Mouse (Mus musculus) heart, postnatal 4 days (tissue): Measurements from ENCODE around the gene Acsl1. TPM values are rescaled to one million over a fixed set of nuclear protein-coding genes. Genes with fewer than 3 reads are reported as not detected.

Source experiments
- DNase-seq: peaks from one replicate; pipeline ENCODE4 v3.0.0; 2021
- total RNA-seq, 2 experiments: library from RNA; stranded (reverse); gene quantifications; 2 replicates each; pipeline ENCODE4 v1.2.3; 2021

Acsl1 gene
- total RNA-seq, result 100 to 1,000 TPM; 639 to 652 TPM

DNA sequence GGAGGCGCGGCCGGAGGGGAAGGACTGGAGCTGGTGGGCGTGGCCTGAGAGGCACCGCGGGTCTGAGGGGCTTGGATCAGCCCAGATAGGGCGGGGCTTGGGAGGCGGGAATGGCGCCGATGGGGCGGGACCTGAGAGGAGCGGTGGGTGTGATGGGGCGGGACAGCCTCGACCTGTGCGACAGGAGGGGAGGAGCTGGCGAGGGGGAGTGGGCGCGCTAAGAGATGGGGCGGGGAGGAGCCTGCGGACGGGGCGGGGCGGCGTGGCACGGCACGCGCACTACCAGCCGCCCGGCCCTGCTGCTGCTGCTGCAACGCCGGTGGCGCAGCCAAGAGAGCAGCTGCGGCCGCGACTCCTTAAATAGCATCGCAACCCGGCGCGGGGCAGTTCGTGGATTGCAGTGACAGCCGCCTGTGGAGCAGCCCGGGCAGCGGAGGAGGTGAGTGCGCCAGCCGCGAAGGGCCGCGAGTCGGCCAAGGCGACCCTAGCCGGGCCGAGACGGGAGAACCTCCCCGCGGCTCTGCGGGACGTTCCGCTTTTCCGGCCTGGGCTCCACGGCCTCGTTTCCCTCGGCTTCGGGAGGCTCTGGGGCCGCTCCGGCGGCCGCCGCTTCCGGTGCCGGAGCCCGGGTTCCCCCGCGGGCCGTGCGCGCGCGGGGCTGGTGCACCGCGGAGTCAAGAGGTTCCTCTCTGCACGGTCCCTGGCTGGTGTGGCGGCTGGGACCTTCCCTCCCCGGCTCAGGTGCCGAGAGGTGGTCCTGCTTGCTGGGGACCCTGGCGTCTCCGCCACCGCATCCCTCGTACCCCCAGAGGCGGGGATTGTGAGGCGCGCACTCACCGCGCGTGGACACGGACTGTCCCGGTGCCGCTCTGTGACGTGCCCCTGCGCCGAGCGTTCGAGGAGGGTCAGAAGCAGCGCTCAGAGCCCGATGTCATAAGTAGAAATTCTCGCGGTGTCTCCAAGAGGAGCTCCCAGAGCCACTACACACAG lies at the start of gene Acsl1:
TSS of gene Acsl1 (plus strand) at position 246 of the 990 bp plus-strand sequence.
- DNase-seq, result peak; percentile 100

DNA sequence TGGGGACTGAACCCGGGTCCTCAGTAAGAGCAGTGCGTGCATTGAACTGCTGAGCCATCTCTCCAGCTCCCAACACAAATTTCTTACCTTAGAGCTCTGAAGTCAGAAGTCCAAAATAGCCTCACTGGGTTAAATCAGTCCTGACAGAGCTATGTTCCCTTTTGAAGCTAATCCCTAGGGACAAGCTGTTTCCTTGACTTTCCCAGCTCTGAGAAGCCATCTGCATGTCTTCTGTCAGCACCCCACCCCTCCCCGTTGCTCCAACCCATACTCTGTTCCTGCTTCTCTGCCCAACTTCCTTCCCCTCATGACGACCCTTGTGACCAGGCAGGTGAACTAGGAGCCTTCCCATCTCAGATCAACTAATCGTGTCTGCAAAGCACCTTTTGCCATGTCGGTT lies 49.3 kb upstream of the Acsl1 start:
- DNase-seq, result peak; percentile 30

DNA sequence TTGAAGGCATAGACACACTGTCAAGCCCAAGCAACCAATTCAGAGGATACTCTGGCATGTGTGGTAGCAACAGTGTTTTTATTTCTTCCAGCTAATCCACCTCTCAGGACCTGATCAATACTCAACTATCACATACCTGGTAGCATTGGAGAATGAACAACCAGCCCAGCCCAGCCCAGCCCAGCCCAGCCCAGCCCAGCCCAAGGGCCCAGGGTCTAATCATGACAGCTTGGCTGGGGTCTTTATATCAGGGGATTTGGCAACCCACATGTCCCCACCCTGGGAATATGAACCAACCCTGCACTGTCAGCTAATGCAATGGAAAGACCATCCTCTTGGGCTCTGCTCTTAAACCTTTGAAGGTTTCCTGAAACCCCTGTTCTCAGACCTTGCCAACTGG lies 42.9 kb upstream of the Acsl1 start:
- DNase-seq, result no peak

DNA sequence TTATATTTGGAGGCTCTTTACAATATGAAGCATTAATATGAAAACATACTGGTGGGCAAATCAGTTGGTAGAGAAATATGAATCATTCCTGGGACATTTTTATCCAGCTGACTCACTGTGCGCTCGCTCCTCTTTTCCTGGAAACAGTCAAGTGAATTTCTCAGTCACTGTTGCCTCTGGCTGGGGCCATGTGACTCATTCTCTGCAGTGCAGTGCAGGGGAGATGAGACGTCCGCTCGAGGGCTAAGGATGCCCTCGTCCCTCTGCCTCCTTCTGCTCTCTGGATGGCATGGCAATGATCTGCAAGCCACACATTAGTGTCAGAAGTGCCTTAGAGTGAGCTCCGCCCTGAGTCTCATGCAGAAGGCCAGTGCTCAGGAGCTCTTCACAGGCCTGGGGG lies 41.0 kb upstream of the Acsl1 start:
- DNase-seq, result no peak

DNA sequence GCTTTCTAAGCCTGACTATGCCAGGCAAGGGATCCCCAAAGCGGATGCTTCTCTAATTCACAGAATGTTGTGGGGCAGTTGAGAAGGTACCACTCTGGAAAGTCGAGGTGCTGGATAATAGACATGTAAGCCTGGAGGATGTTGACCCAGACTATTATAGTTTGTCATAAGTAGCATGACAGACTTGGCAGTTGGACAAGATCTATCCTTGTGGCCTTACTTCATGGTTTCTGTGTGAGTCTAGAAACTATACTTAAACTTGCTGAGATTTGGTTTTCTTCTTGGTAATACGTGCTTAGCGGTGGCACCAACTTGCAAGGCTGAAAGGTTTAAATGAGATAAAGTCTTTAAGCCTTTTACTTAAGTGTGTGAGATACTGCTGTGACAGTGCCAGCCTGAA lies 38.9 kb upstream of the Acsl1 start:
- no peak for DNase-seq

DNA sequence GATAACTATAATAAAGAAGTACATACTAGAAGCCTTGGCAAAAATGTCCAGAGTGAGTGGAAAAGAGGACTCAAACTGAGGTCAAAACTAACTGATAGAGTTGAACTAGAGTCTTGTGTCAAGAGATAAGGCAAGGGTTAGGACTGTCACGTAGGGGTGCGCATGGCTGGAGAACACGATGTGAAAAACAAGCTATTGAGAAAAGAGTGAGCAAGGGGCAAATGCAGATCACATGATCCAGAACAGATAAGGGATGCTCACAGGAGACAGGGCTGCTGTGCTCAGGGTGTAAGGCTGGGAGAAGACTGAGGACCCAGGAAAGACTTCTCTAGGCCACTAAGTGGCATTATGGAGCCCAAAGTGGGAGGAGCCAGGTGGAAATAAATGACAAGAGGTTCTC lies 38.3 kb upstream of the Acsl1 start:
- no peak for DNase-seq

DNA sequence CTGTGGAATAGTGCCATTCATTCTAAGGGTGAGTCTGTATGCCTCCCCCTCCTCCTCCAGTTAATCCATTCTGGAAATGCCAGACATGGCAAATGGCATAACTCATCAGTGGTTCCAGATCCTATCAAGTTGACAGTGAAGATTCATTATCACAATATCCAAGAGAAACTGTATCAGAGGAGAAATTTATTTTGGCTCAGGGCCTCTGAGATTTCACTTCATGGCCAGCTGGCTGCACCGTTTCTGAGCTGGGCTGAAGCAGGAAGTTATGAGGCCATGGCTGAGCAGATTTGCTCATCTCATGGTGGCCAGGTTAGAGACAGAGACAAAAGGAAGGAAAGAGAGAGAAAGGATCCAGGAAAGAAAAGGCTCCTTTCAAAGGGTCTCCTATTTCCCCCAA lies 37.2 kb upstream of the Acsl1 start:
- no peak for DNase-seq

DNA sequence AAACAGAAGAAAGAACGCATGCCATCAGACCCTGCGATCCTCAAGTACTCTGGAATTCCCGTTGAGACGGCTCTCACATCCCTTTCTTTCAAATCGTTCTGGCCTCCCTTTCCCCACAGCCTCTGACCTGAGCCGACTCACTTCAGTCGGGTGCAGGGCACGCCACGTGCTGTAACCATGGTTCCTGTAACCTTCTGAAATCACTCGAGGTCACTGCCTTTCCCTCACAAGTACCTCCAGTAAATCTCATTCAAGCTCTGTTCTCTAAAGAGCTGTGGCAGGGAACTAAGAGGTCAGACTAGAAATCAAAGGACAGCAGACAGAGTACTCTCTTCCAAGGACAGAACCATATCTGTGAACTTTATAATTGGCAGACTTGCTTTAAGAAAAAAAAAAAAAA lies 32.3 kb upstream of the Acsl1 start:
- no peak for DNase-seq

DNA sequence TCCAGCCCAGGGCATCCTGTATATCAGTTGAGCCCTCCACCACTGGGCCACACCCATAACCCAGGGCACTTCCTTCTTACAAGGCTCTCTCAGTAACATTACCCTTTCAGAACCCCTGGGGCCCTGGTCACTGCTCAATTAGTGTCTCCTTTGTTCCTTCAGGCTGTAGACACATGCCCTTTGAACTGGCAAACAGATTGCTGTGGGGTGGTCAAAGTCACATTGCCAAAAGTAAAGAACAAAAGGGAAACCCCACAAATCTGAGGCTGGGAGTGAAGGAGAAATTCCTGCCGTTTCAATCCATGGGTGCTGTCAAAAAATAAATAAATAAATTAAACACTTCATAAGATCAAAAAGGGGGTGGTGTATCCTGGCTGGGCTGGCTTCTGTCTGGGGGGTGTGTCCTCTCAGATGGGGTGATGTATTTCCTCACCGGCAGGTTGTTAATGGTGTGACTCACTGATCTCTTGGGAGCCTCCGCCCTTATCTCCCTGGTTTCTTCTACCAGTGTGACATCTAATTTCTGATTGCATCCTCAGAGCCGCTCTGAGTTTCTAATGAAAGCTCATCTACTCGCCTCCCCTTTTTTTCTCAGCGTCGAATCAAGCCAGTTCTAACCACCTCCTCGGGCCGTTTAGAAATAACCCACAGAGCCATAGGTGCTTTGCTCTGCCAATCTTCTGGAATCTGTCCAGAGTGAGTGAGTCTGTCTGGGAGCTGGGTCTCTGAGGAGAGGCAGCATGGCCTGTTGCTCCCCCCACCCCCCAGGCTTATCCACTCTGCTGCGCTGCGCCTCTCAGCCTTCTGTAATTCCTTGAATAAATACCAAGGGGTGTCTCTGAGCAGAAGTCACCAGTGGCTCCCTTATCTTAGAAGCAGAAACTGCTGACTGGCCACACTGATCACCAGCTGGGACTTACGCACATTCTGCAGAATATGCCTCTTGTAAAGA lies 24.6 kb upstream of the Acsl1 start:
- no peak for DNase-seq

DNA sequence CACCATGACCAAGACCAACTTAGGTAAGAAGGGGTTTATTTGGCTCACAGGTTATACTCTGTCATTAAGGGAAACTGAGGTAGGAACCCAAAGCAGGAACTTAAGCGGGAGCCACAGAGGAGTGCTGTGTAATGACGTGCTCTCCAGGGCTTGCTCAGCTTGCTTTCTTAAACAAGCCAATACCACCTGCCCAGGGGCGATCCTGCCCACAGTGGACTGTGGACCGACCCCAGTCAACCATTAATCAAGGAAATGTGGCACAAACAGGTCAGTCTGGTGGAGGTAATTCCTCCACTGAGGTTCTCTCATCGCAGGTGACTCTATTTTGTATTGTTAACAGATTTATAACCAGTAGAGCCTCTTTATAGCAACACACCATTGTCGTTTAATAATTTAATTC lies 23.5 kb upstream of the Acsl1 start:
- DNase-seq, result no peak

DNA sequence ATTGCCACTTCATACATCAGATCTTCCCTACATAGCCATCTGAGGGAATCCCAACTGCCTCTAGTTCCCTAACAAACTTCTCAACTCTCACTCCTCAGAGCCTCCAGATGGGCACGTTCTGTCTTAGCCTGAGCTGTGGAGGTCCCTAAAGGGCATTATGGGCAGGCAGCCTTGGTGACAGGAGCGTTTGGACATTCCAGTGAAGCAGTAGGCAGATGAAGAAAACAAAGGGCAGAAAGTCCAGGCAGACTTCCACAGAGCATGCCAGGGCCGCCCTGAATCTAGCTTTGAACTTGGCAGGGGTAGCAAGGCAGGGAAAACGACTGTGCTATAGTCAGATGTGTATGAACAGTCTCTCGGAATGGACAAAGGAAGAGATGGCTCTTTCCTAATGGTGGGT lies 22.2 kb upstream of the Acsl1 start:
- no peak for DNase-seq

DNA sequence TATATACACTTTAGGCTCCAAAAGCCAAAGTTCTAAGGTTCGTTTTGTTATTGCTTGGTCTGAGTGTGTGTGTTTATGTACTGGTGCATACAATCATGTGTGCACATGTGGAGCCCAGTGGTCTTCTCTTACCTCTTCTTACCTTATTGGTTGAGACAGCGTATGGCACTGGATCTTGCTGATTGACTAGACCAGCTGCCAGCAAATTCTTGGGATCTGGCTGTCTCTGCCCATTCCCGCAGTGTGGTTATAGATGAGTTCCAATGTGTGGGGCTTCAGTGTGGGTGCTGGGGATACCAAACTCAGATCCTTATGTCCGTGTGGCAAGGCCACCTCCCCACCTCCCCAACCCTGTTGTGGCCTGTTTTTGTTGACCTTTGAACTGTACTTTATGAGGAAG lies 21.8 kb upstream of the Acsl1 start:
- DNase-seq, result no peak

DNA sequence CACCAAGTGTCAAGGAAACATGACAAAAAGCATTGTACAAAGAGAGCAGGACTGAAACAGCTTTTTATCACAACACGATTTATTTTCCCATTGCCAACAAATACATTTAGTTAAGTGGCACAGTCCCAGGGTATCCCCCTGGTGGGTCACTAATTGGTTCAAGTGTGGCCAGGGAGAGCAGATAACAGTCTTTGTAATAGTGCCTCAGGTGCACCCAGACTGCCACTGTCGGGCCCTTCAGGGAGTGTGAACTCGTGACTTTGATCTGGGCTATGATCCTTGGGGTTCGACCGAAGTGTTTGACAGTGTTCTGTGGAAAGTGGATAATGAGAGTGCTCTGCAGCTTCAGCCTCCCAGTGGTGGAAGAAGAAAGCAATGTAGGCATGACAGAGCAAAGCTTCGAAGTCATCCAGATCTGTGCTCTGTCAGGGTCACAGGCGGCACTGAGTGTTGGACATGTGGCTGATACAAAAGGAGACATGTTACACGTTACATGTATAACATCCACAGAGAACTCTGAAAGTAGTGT lies 21.1 kb upstream of the Acsl1 start:
- DNase-seq, result no peak

DNA sequence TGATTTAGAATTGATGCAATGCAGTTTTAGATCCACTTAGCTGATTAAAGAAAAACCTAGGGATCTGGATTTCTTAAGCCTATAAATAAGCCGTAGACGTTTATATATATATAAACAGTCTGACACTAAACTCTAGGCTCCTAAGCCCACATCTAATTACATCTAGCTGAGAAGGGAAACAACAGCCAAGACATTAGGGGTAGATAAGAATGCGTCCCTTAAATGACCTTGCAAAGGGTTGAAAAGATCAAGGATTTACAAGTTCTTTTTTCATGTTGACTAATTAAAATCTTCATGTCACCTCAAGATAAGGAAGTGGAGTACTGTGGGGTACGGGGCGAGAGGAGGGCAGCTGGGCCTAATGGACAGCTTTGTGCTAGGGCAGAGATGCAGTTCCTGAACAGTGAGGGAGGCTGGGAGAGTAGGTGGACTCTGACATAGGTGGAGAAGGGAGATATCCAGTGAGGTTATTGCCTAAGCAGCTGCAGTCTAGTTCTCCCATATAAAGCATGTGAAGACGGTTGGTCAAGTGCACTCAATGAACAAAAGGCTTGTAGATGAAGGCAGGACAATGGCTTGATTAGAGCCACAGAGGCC lies 12.5 kb upstream of the Acsl1 start:
- no peak for DNase-seq

DNA sequence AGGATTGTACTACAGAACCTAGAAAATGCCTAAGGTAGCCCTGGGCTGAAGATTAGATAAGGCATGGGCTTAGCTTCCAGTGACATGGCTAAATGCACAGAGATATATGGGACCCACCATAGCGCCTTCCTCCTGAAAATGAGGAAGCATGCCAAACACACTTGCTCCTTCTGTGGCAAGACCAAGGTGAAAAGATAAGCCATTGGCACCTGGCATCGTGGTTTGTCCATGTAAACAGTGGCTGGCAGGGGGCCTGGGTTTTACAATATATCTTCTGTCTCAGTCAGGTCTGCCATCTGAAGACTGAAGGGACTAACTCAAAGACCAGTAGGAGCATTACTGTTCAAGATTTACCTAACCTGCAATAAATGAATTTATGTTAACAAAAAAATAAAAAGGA lies 2.4 kb upstream of the Acsl1 start:
- DNase-seq, result no peak

DNA sequence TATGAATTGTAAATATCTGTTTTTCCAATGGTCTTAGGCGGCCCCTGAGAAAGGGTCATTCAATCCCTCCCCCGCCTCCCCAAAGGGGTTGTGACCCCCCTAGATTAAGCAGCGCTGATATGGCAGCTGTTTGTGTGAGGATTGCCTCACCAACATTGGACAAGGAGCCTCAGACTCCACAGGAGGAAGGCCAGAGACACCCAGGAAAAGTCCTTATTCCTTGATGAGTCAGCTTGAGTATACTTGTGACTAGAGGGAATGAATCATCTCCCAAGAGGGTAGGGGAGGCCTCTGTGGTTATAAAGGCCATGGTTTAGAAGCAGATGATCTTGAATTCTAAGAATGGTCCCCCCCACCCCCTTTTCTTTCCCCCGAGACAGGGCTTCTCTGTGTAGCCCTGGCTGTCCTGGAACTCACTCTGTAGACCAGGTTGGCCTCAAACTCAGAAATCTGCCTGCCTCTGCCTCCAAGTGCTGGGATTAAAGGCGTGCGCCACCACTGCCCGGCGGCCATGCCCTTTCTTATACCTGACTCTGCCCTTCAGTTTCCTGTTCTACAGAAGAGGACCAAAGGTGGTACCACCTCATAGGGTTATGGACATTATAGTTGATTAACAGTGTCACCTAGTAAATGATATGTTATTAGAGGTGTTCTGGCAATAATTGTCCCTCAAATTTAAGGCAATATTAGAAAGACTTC lies 1.6 kb upstream of the Acsl1 start:
- no peak for DNase-seq

DNA sequence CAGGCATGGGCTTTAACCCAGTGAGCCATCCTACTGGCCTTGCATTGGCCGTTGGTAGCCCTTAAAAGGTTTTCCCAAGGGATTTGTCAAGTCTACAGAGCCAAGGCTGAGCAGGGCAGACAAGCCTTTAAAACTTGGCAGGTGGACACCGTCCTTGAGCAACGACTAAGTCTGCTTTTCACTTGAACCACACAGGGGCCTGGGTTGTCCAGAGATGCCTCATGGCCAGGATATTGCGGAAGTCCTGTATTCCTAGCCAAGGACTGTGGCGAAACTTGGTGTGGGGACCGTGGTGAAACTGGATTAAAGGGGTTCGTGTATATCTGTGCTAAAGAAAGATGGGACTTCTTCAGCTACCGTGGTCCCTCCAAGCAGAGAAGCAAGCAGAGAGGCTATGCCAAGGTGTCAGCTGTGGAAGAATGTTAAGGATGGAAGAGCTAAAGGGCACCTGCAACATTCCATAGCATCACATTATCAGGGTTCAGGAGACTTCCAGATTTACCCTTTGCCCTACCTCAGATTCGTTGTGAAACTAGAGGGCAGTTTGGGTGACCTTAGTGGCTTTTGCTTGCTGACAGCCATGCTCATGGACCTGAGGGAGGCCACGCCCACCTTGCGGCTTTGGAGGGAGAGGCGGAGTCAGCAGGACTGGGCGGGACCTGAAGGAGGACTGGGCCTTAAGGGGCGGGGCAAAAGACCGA lies 596 bp upstream of the Acsl1 start:
- DNase-seq, result no peak

DNA sequence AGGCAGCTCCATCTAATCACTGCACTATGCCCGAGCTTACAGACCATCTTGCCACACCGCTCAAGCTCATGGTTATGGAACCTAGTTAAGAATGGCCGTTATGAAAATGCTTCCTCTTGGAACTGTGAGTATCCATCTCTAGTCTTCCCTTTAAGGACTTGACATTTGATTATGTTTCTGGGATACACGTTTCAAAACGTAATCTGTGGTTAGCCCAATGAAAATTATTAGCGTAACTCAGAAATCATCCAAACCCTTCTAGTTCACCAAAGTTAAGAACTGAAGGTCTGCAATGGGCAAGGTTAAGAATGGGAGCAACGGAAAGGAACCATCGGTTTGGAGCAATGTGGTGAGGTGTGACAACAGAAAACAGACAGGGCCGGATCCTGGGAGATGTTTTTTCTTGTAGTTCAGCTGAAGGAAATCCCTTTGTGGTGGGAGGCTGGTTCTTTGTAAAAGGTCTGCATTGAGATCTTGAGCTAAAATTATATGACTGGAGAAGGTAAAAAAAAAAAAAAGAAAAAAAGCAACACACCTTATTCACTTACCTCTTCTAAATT lies 1.2 kb downstream of the Acsl1 start:
- no peak for DNase-seq

DNA sequence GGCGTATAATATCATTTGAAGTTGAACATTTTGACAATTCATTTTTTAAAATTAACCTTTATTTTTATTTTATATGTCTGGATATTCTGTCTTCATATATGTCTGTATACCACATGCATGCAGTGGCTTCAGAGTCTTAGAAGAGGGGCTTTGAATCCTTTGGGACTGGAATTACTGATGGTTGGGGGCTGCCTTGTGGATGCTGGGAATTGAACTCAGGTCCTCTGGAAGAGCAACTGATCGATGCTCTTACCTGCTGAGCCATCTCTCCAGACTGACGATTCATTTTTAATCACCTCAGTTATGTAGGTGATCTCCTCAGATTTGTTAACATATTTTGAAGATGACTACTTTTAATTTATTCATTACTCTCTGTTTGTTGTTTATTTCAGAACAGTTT lies 3.3 kb downstream of the Acsl1 start:
- no peak for DNase-seq

DNA sequence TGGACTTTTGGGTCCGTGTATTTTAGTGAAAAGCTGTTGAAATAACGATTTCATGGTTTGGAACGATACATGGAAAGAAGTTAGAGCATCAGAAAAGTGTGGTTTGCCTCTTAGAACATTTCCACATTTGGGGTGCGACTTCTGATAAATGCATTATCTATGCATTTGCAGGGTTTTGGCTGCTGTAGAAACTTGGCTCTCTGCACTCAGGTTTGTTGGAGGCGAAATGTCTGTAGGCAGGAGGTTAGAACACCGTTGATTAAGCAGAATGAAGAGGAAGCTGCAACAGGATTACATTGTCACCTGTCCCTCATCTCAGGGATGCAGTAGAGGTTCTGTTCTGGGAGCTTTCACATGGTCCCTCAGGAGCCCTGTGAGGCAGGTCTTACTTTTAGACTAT lies 3.8 kb downstream of the Acsl1 start:
- no peak for DNase-seq

DNA sequence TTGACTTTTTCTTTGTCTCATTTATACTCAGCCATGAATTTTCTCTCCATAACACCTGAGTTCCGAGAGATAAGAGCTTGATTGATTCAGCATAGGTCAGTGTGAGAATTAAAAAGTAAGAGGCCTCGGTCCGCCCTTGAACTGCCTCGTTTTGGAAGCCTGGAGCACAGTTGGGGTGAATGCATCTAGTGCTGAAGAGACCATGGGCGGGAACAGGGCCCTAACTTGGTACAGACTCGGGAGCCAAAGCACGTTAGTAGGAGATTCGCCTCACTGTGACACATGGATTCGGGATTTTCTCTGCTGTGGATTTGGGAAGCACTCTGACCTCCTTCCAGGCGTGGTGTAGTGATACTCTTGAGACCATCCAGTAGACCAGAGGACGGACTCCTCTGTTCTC lies 4.6 kb downstream of the Acsl1 start:
- no peak for DNase-seq
